In genomic region chr8:105476628-105477413, GRCm38 (mm10) we compare ENCODE assay signal across 10 mouse cellular contexts. TPM values are rescaled to one million over a fixed set of nuclear protein-coding genes. Genes with fewer than 3 reads are reported as not detected.
DNase-seq lines count a peak whose midpoint lies in the region; ATAC-seq and TF ChIP-seq lines count a peak whose summit lies in the region.
"Had no signal": no experiment of that assay in that cellular context is flagged by ENCODE, and none has a peak within 500 bp of the region (broad histone marks: within the 10 kb centered on the region; RNA-seq: fewer than 3 reads in every experiment).

No protein-coding gene starts in this region.

- no peak for TF ChIP-seq POLR2A in lung, adult 2 months (IDR thresholded peaks at IDR 0.05; ENCODE audit: borderline replicate concordance, extremely low read depth, low read depth, low read length)

- intact Hi-C loops in left cerebral cortex, adult 2 months (cut with DNase I) = no loop called here
- intact Hi-C loops in left cerebral cortex, postnatal 25 days (cut with DNase I) = loop anchor here (5.0 to 10.0 kb wide), 2 partner anchors 105 to 122 kb away; partner anchors contain the start of gene Plekhg4
- intact Hi-C loops in heart, postnatal 36 days (cut with DNase I) = loop anchor here (2.0 kb wide), 1 partner anchor 24 kb away; no protein-coding TSS in a partner anchor

- no peaks in the 10 kb centered on the region for H3K27me3 ChIP-seq in splenic B cell, adult 2 months (ENCODE audit: control insufficient read depth, insufficient read depth, low read length, poor library complexity, severe bottlenecking)
- H3K27me3 ChIP-seq in hindbrain, embryonic 16.5 days (replicated peaks; ENCODE audit: control insufficient read depth, insufficient read depth, low read length) = no peaks in the 10 kb centered on the region; the same call in 1 of the 2 replicates

- TF ChIP-seq CTCF in left cerebral cortex, adult 2 months (IDR thresholded peaks at IDR 0.05) = peak; percentile 70
- peak; percentile 82 for TF ChIP-seq CTCF in lung, adult 2 months (IDR thresholded peaks at IDR 0.05; ENCODE audit: insufficient read depth, low read length)

- H3K9ac ChIP-seq in hindbrain, embryonic 16.5 days (ENCODE audit: low read depth, low read length) = no peak overlapping the region
- H3K9ac ChIP-seq: embryonic facial prominence, embryonic 12.5 days had no signal

- no peak overlapping the region for H3K4me2 ChIP-seq in hindbrain, embryonic 16.5 days (ENCODE audit: low read length)
- H3K4me2 ChIP-seq: embryonic facial prominence, embryonic 12.5 days had no signal

- ATAC-seq in hindbrain, embryonic 16.5 days = no peak

- no peak overlapping the region for H3K27ac ChIP-seq in left cerebral cortex, adult 2 months
- no peak overlapping the region for H3K27ac ChIP-seq in hindbrain, embryonic 16.5 days (ENCODE audit: low read depth, low read length)
- H3K27ac ChIP-seq: embryonic facial prominence, embryonic 12.5 days had no signal

- WGBS in lung, adult 2 months = 48% methylated on average over 25 of the region's 25 CpGs
- 45% methylated on average over 25 of the region's 25 CpGs for WGBS in hindbrain, embryonic 16.5 days

- no peak overlapping the region for H3K4me3 ChIP-seq in left cerebral cortex, adult 2 months
- H3K4me3 ChIP-seq in lung, adult 2 months (replicated peaks; ENCODE audit: extremely low read depth, low read depth, low read length) = no peak overlapping the region
- H3K4me3 ChIP-seq in hindbrain, embryonic 16.5 days (ENCODE audit: low read length) = no peak overlapping the region
- H3K4me3 ChIP-seq: embryonic facial prominence, embryonic 12.5 days had no signal

- no peaks in the 10 kb centered on the region for H3K36me3 ChIP-seq in splenic B cell, adult 2 months (ENCODE audit: control insufficient read depth, insufficient read depth, low read length, poor library complexity, severe bottlenecking)
- no peaks in the 10 kb centered on the region for H3K36me3 ChIP-seq in hindbrain, embryonic 16.5 days (ENCODE audit: control insufficient read depth, insufficient read depth, low read length)

- no peaks in the 10 kb centered on the region for H3K9me3 ChIP-seq in hindbrain, embryonic 16.5 days (ENCODE audit: control insufficient read depth, low read length)
- H3K9me3 ChIP-seq: embryonic facial prominence, embryonic 12.5 days had no signal

- DNase-seq in left cerebral cortex, adult 2 months (ENCODE audit: extremely low spot score in 1 of 2, low spot score in 2 of 2) = peak in 1 of 2 experiments; percentile 43
- no peak for DNase-seq in left cerebral cortex, postnatal 25 days (ENCODE audit: low spot score in 2 of 2)
- DNase-seq in NIH3T3 (ENCODE audit: low read depth) = peak; percentile 38
- peak; percentile 78 for DNase-seq in cerebellum, adult 9-11 months
- DNase-seq in heart, postnatal 36 days = peak; percentile 71 to 76
- DNase-seq in lung, adult 2 months = peak; percentile 72
- peak; percentile 28 for DNase-seq in splenic B cell, adult 2 months (ENCODE audit: low read depth, low spot score)

- peaks cover 14% of the 10 kb centered on the region for H3K4me1 ChIP-seq in lung, adult 2 months (ENCODE audit: control insufficient read depth, insufficient read depth, low read length)
- peaks cover 18% of the 10 kb centered on the region for H3K4me1 ChIP-seq in hindbrain, embryonic 16.5 days (ENCODE audit: control insufficient read depth, insufficient read depth, low read depth, low read length)

RNA-seq across cellular contexts. Expression of gene Tppp3, which starts 5.5 kb away (rescaled TPM):
- total RNA-seq in left cerebral cortex, adult 2 months (2021) = 10 to 100 TPM; 36.1 to 42.5 TPM
- 10 to 100 TPM; 30.1 to 37.5 TPM for total RNA-seq in left cerebral cortex, postnatal 25 days (2021)
- total RNA-seq in heart, postnatal 36 days (2021) = 10 to 100 TPM; 43.3 to 45.7 TPM
- 785 and 816 TPM in 2 replicates for polyA plus RNA-seq in lung, adult 2 months (2012; rRNA removed)
- polyA plus RNA-seq in hindbrain, embryonic 16.5 days (2015; fragmentation: Nextera tagmentation; extraction: Ambion mirVana) = 246 and 256 TPM in 2 replicates

RNA-seq across cellular contexts. Expression of gene Zdhhc1, which starts 19.9 kb away (rescaled TPM):
- total RNA-seq in left cerebral cortex, adult 2 months (2021) = 10 to 100 TPM; 43.0 to 48.7 TPM
- total RNA-seq in left cerebral cortex, postnatal 25 days (2021) = 10 to 100 TPM; 34.9 to 35.6 TPM
- 10 to 100 TPM; 14.5 to 14.9 TPM for total RNA-seq in heart, postnatal 36 days (2021)
- polyA plus RNA-seq in lung, adult 2 months (2012; rRNA removed) = 130 and 133 TPM in 2 replicates
- 39.0 and 40.2 TPM in 2 replicates for polyA plus RNA-seq in hindbrain, embryonic 16.5 days (2015; fragmentation: Nextera tagmentation; extraction: Ambion mirVana)

RNA-seq across cellular contexts. Expression of gene Hsd11b2, which starts 41.7 kb away (rescaled TPM):
- total RNA-seq in left cerebral cortex, adult 2 months (2021) = not detected
- total RNA-seq in left cerebral cortex, postnatal 25 days (2021) = not detected
- total RNA-seq in heart, postnatal 36 days (2021) = not detected
- polyA plus RNA-seq in lung, adult 2 months (2012; rRNA removed) = 2.1 and 4.8 TPM in 2 replicates
- polyA plus RNA-seq in hindbrain, embryonic 16.5 days (2015; fragmentation: Nextera tagmentation; extraction: Ambion mirVana) = 6.9 and 8.8 TPM in 2 replicates
- total RNA-seq: left cerebral cortex, postnatal 10 days had no signal

Comparison
In these comparisons a context has a peak if more than half of its experiments do, and no peak if none do; other contexts are left out.
1. DNase-seq: peak in NIH3T3 (single experiment), cerebellum, adult 9-11 months (single experiment), heart, postnatal 36 days (2 of 2), lung, adult 2 months (single experiment) and splenic B cell, adult 2 months (single experiment); none in left cerebral cortex, postnatal 25 days (0 of 2).